Mouse (Mus musculus): Measurements from ENCODE around the gene Arid3a.

DNA sequence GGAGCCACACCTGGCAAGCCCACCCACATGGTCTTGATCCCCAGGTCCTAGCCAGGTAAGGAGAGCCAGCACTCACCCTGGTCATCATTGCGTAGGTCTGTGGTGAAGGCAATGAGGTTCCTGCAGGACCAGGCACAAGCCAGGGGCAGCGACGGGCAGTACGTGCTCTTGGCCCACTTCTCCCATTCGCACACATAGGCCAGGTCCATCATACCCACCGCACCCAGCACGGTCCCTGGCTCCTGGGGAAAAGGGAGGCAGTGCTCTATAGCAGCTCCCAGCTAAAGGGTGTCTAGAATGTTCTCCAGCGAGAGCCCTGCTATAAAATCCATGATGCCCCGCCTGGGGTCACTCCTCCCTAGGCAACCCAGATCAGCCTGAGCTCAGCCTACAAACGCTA, 19.4 kb upstream of the Arid3a start:
- no peak for TF ChIP-seq CTCF (IDR thresholded peaks at IDR 0.05; ENCODE audit: control insufficient read depth, insufficient read depth, low read length)
- TF ChIP-seq POLR2A (IDR thresholded peaks at IDR 0.05; ENCODE audit: borderline replicate concordance, control insufficient read depth, low read depth, low read length) = no peak

Measured in bone marrow, adult 2 months (tissue).